Mouse (Mus musculus): ENCODE results near the gene Sla2. TPM values are rescaled to one million over a fixed set of nuclear protein-coding genes. Genes with fewer than 3 reads are reported as not detected.
"Not testable (repeated sequence)": the region's sequence is repeated elsewhere in the genome, so short reads cannot be mapped to it uniquely, and the experiment has no call there.

The Sla2 gene
- not detected for total RNA-seq (2022)

DNA sequence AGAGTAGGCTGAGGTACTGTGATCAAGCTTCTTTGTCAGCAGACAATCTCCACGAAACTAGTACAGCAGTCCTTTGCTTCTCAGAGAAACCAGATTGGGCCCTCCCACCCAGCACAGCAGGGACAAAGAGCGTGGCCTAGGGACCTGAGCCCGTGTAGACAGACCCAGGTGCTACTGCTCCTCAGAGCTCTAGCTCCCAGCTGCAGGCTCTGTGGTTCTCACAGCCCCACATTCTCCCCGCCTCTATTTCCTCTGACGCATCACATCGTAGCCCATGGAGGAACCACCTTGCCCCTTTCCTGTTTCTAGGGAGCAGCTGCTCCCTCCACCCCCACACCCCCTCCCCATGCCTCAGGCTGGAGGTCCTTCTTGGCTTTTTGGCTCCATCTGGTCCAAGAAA is at the start of gene Sla2:
Gene Sla2 (minus strand): TSS at position 176 of the 400 bp plus-strand sequence.
- no peak for DNase-seq (ENCODE audit: low spot score in 2 of 2)

DNA sequence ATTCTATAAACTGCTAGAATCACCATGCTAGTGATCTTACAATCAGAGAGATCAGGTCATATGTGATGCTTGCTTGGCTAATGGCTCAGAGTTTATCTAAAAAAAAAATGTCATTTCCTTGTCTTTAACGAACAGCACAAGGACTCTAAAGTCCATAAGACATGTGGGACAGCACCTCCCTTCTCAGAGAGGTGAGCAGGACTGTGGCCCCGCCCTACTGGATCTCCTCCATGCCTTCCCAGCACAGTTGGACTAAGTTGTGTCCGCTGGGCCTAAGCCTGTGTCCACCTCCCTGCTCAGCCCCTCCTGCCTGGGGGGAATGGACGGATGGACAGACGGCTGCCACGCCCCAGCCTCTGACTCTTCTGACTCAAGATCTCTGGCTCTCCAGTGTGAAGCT is 48.0 kb upstream of the Sla2 start:
- DNase-seq (ENCODE audit: low spot score in 2 of 2), result no peak

DNA sequence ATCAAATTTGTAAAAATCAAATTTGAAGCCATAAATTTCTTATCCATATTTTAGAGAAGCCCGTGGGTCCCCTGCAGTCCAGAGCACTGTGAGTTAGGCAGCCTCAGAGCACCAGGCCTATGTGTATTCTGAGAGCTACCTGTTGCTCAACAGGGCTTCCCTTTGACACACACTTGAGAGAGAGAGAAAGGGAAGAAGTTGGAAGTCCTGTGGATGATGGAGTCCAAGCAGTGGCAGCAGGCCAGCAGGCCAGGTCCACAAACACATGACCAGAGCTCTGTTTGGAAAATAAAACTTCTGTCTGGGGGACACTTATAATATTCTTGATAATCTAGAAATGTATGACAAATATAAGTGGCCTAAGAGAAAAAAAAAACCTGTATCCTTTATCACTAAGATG is 46.4 kb upstream of the Sla2 start:
- no peak for DNase-seq (ENCODE audit: low spot score in 2 of 2)

- no peak for DNase-seq (ENCODE audit: low spot score in 2 of 2)
Measured at GRCm38 (mm10) chr2:156931421-156931820, 44.4 kb upstream of the Sla2 start.

DNA sequence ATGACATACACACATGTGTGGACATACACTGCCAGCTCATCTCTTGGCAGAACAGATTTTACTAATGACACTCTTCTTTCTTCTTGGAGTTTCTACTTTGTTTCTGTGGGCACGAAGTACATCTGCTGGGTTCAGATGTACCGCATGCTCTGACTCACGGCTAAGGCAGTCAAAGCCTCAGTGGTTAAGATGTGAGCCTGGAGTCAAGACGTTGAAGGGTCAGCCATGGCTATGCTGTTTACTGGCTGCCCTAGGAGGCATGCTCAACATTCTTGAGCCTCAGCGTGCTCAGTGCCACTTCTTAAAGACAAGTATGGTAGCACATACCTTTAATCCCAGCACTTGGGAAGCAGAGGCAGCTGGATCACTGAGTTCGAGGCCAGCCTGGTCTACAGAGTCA is 43.6 kb upstream of the Sla2 start:
- DNase-seq (ENCODE audit: low spot score in 2 of 2), result no peak

DNA sequence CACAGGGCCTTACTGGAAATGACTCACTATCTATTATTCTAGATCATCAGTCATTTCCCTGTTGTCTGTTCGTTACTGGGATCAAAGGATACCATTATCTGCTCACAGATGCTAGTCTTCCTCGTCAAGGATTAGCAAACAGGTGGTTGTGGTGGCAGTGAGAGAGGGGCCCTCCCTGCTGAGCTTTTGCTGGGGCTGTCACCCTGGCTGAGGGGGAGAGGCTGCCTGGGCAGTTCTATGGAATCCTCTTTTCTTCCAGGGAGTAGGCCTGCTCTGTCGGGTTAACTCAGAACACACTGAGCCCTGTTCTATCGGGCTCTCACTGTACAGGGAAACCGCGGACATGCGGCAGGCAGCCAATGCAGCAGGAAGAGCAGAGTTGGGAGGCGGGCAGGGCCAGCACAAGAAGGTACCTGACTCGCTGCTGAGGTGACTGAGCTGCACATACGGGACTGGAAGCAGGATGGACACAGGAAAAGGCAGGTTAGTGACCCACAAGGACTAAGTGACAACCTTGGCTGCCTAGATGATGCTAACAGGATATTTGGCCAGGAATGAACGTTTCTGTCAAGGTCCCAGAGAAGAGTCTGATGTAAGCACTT is 42.6 kb upstream of the Sla2 start:
- DNase-seq (ENCODE audit: low spot score in 2 of 2), result no peak

DNA sequence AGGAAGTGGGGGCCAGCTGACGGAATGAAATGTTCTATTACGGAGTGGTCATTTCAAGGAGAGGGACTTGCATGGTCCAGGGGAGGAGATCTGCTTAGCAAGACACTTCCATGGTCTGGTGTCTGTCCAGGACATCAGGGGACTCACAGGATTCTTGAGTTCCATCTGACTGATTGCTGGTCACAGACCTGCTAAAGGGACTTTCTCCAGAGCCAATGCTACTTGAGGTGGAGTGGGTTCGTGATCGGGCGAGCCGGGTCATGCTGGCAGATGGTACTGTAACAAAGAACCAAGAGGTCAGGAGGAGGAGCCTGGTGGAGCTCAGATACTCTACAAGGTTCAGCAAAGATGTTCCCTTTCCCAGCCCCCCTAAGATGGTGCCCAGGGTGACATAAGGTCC is 41.6 kb upstream of the Sla2 start:
- no peak for DNase-seq (ENCODE audit: low spot score in 2 of 2)

DNA sequence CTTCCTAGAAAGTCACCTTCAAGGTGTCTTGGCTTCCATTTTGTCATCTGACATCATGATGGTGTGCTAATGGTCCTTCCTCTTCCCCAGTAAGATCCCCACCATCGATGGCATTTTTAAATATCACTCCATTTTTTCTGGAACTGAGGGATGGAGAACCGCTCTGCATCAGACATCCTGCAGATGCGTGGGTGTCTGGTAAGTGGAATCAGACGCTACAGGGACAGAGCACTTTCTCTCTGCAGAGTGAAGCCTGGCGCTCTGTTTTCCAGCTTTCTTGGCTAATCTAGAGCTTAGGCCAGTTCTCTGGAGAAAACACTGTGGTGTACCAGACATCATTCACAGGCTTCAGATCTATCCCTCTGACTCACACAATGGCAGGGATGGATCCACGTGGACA is 40.7 kb upstream of the Sla2 start:
- no peak for DNase-seq (ENCODE audit: low spot score in 2 of 2)

DNA sequence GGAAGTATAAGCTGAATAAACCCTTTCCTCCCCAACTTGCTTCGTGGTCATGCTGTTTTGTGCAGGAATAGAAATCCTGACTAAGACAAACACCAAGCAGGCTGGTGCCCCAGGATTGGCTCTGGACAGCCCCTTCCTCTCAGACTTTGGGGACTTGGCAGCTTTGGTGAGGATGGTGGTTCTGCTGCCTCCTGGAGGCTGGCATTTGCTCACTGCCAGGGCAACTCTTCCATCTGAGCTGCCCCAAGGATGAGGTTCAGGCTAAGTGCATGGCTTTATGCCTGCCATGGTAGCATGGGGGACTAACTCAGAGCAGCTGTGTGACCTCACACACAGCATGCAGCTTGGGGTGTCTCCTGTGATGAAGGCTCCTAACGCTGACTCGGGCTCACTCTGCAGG is 38.6 kb upstream of the Sla2 start:
- not testable (repeated sequence) for DNase-seq (ENCODE audit: low spot score in 2 of 2)

- DNase-seq (ENCODE audit: low spot score in 2 of 2), result not testable (repeated sequence)
Measured at GRCm38 (mm10) chr2:156925075-156925474, 38.1 kb upstream of the Sla2 start.

GRCm38 (mm10) chr2:156924210-156924898 is 37.4 kb upstream of the Sla2 start:
- DNase-seq (ENCODE audit: low spot score in 2 of 2), result no peak

DNA sequence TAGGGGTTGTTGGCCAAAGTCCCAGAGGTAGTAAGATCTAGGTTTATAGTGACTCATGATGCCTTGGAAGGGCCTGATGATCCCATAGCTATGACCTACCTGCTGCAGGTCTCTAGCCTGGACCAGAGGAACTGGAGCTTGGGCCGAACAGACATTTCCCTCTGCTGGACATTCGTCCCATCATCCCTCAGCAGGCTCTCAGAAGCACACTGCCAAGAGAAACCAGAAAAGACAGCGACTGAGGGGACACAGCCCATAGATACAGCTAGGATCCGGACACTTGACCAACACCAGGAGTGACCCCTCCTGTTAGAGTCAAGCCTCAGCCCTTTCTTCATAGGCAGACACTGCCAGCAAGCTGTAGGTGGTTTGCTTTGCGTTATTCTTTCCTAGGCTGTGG is 36.1 kb upstream of the Sla2 start:
- no peak for DNase-seq (ENCODE audit: low spot score in 2 of 2)

- DNase-seq (ENCODE audit: low spot score in 2 of 2), result no peak
Measured at GRCm38 (mm10) chr2:156919796-156920195, 32.8 kb upstream of the Sla2 start.

GRCm38 (mm10) chr2:156919191-156919590 is 32.2 kb upstream of the Sla2 start:
- not testable (repeated sequence) for DNase-seq (ENCODE audit: low spot score in 2 of 2)

GRCm38 (mm10) chr2:156918562-156918961 is 31.6 kb upstream of the Sla2 start:
- no peak for DNase-seq (ENCODE audit: low spot score in 2 of 2)

DNA sequence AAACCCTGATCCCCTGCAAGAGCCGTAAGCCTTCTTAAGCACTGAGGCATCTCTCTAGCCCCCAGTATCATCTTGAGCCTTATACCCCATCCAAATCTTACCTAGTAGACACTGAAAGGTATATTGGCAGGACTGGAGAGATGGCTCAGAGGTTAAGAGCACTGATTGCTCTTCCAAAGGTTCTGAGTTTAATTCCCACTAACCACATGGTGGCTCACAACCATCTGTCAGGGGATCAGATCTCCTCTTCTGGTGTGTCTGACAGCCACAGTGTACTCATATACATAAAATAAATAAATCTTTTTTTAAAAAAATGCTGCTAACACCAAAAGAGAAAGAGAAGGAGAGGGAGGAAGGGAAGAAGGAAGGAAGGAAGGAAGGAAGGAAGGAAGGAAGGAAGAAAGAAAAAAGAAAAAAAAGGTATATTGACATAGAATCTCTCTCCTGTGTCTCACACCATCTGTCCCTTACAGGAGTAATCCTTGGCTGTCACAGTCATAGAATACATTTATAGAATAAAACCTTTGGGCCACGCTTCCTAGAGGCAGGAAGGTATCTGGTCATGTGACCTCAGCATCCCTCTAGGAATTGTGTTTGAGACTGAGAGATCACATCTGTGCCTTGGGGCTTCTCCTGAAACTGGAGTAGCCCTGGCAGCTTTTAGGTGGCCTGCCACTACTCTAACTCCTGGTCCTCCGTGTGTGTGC is 29.6 kb upstream of the Sla2 start:
- DNase-seq (ENCODE audit: low spot score in 2 of 2), result no peak

DNA sequence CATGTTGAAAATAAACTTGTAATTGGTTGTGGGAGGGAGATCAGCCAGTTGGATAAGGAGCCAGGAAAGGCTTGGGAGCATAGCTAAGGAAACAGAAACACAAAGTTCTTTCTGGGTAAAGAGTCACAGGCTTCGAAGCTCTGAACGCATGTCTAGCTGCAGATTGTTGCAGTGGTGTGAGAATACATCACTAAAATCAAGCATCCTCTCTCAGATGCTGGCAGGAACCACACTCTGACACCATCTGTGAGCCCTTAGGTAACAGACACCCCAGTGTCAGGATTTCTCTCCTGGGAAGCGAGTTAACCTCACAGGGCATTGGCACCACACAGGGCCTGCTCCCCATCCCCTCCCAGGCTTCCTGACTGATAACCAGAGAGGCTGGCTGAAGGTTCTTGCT is 28.6 kb upstream of the Sla2 start:
- DNase-seq (ENCODE audit: low spot score in 2 of 2), result no peak

- no peak for DNase-seq (ENCODE audit: low spot score in 2 of 2)
Measured at GRCm38 (mm10) chr2:156913191-156913590, 26.2 kb upstream of the Sla2 start.

- not testable (repeated sequence) for DNase-seq (ENCODE audit: low spot score in 2 of 2)
Measured at GRCm38 (mm10) chr2:156905931-156906330, 18.9 kb upstream of the Sla2 start.

GRCm38 (mm10) chr2:156904976-156905717 is 18.2 kb upstream of the Sla2 start:
- peak; percentile 17 to 46 for DNase-seq (ENCODE audit: low spot score in 2 of 2)

DNA sequence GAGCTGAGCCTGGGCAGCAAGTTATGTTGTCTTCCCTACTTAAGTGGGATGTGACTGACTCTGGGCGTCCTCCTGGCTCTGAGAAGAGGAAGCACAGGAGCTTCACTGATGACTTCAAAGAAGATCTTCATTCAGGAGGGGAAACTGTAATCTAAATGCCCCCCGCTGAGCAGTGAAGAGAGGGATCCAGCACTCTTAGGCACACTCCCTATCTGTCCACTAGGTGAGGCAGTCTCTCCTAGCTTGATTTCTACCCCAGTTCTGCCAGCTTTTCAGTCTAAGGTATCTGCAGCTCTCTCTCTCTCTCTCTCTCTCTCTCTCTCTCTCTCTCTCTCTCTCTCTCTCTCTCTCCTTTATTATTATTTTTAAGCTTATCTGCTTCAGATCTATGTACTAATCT is 16.4 kb upstream of the Sla2 start:
- DNase-seq (ENCODE audit: low spot score in 2 of 2), result no peak

DNA sequence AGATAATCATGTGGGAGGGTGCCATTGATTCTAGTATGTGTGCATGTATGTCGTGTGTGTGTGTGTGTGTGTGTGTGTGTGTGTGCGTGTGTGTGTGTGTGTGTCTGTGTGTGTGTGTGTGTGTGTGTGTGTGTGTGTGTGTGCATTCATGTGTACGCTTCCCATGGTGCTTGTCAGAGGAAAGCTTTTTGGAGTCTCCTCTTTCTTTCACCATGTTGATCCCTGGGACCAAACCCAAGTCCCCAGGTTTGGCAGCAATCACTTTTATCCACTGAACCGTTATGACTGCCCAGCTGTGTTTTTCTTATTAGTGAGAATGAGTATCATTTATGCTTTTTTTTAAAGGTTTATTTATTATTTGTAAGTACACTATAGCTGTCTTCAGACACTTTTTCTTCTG is 15.4 kb upstream of the Sla2 start:
- DNase-seq (ENCODE audit: low spot score in 2 of 2), result not testable (repeated sequence)

All from gastrocnemius, adult 8-10 months (tissue).